Mouse (Mus musculus) forebrain, embryonic 13.5 days (tissue): ENCODE data around the gene Tspo. TPM values are rescaled to one million over a fixed set of nuclear protein-coding genes. Genes with fewer than 3 reads are reported as not detected.

Experiments
- ATAC-seq: fragments of 200-750 bp; cut with Nextera tagmentation; 2 replicates; pipeline ENCODE4 v1.8.0; 2017
- H3K27ac ChIP-seq: fragments of 300-500 bp; sonication (generic); 2 replicates; pipeline ENCODE4 v1.5.1; 2015; ENCODE audit warnings: inconsistent platforms, mild to moderate bottlenecking, moderate library complexity
- H3K27me3 ChIP-seq: fragments of 300-500 bp; sonication (generic); 2 replicates; pipeline ENCODE4 v1.6.1; 2015; ENCODE audit warnings: mild to moderate bottlenecking, inconsistent platforms
- H3K36me3 ChIP-seq: fragments of 300-500 bp; sonication (generic); 2 replicates; pipeline ENCODE4 v1.6.1; 2015; ENCODE audit warnings: mild to moderate bottlenecking, inconsistent platforms; ENCODE audit not compliant: poor library complexity, severe bottlenecking
- H3K4me1 ChIP-seq: fragments of 300-500 bp; sonication (generic); 2 replicates; pipeline ENCODE4 v1.6.1; 2015; ENCODE audit warnings: inconsistent platforms
- H3K4me2 ChIP-seq: fragments of 300-500 bp; sonication (generic); 2 replicates; pipeline ENCODE4 v1.6.1; 2015; ENCODE audit warnings: inconsistent platforms, mild to moderate bottlenecking, moderate library complexity
- H3K4me3 ChIP-seq: fragments of 300-500 bp; sonication (generic); 2 replicates; pipeline ENCODE4 v1.5.1; 2015; ENCODE audit warnings: mild to moderate bottlenecking, inconsistent platforms
- H3K9ac ChIP-seq: fragments of 300-500 bp; sonication (generic); 2 replicates; pipeline ENCODE4 v1.6.1; 2015; ENCODE audit warnings: mild to moderate bottlenecking, inconsistent platforms
- H3K9me3 ChIP-seq: fragments of 300-500 bp; sonication (generic); replicated peaks from 2 replicates; pipeline ENCODE4 v1.6.1; 2016; ENCODE audit warnings: inconsistent platforms
- WGBS: fragments of 180-500 bp; shearing (Covaris S2); methylation state at CpG from one replicate; pipeline ENCODE4 v1.1.7; 2015; 5-methylcytosine and 5-hydroxymethylcytosine counted together
- microRNA-seq: library from miRNA; unstranded; fragments of <30 nt; microRNA quantifications from one replicate; pipeline ENCODE4, GENCODE M21; 2016
- polyA plus RNA-seq: library from polyadenylated mRNA; unstranded; fragments of >200 nt; fragmentation: Nextera tagmentation; extraction: Ambion mirVana; gene quantifications from 2 replicates; pipeline ENCODE4 v1.2.1, GENCODE M21; 2015

Gene Tspo
- polyA plus RNA-seq, 1 experiment from 2014 or later, result 12.2 TPM

DNA sequence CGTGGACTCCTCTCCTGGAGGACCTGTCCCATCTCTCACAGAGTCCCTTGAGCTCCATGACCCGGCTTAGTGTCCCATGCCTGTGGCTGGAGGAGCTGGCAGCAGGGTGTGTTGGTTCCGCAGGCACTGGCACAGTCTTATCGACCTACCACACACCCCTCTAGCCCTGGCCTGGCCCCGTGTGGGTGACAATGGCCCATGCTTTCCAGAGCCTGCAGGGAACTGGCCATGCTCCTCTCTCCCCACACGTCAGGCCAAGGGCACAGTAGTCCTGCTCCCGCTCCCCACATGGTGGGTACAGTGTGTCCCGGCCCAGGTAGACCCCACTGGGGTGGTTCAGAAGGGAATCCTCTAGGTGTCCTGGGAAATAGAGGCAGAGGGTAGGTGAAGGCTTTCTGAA lies 43.3 kb downstream of the Tspo start:
- no peak for ATAC-seq
- Histone ChIP-seq H3K27ac (no peak overlapping the region), H3K4me1 (no peaks in the 10 kb centered on the region), H3K27me3 (no peaks in the 10 kb centered on the region), H3K36me3 (peaks cover 6% of the 10 kb centered on the region; the same call in 1 of the 2 replicates), H3K4me3 (no peak overlapping the region), H3K9me3 (no peaks in the 10 kb centered on the region), H3K4me2 (no peak overlapping the region), H3K9ac (no peak overlapping the region)
- 88% methylated on average over 8 of the region's 8 CpGs for WGBS

DNA sequence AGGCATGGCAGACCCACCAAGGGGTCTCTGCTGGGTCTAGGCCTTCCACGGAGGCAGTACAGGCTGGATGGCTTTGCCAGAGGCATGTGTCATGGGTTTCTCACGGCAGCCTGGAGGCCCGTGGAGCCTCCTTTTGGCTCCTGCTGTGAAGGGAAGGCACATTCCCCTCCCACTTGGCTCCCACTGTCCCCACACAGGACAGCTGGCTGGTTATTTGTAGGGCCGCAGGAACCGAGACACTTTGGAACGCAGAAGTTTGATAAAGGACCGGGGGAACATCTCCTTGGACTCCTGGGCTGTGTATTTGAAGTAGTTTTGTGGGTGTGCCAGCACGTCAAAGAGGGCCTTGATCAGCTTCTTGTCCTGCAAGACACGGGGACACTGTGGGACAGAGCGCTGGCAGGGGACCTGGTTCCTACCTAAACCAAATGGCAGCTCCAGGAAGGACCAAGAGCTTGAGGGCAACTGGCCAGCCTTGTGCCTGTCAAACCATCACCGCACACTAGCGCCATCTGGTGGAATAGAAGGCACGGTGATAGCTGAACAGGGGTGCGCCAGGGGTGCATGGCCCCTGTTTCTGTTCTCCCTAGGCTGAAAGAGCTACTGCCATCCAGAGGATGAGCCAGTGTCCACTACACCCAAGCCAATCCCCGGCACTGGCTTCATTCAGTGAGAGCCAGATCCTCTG lies 43.9 kb downstream of the Tspo start:
- Histone ChIP-seq H3K4me2 (no peak overlapping the region), H3K36me3 (peaks cover 11% of the 10 kb centered on the region; the same call in 1 of the 2 replicates), H3K27ac (no peak overlapping the region; the same call in 1 of the 2 replicates), H3K9ac (no peak overlapping the region), H3K27me3 (no peaks in the 10 kb centered on the region), H3K4me1 (no peaks in the 10 kb centered on the region), H3K4me3 (no peak overlapping the region), H3K9me3 (no peaks in the 10 kb centered on the region)
- no peak for ATAC-seq
- 56% methylated on average over 15 of the region's 15 CpGs for WGBS

- no peak overlapping the region for H3K4me2 ChIP-seq
- H3K9me3 ChIP-seq, result no peaks in the 10 kb centered on the region
- H3K27ac ChIP-seq, result no peak overlapping the region
- no peak overlapping the region for H3K9ac ChIP-seq
- H3K36me3 ChIP-seq, result peaks cover 48% of the 10 kb centered on the region
- no peak overlapping the region for H3K4me3 ChIP-seq
- WGBS, result 93% methylated on average over 3 of the region's 3 CpGs
- no peaks in the 10 kb centered on the region for H3K27me3 ChIP-seq
- no peaks in the 10 kb centered on the region for H3K4me1 ChIP-seq
- no peak for ATAC-seq
Measured at GRCm38 (mm10) chr15:83615245-83615644, 51.9 kb downstream of the Tspo start.

Small RNA genes lying within 50 kb of the gene (microRNA-seq; reads per million reads assigned to microRNA genes)
- gene Gm24575, result not detected

Other genes with a start within 250 kb of the Tspo start
- 33.6 and 37.3 TPM in 2 replicates for gene Arfgap3, start 213.3 kb upstream of the Tspo start, polyA plus RNA-seq
- gene Pacsin2, start 99.0 kb upstream of the Tspo start, polyA plus RNA-seq, result 26.0 TPM in 2 replicates
- gene Ttll1, start 52.7 kb upstream of the Tspo start, polyA plus RNA-seq, result 69.8 and 79.8 TPM in 2 replicates
- 1.5 and 1.6 TPM in 2 replicates for gene Bik, start 36.7 kb upstream of the Tspo start, polyA plus RNA-seq
- gene Mcat, start 195 bp downstream of the Tspo start, polyA plus RNA-seq, result 32.4 and 38.9 TPM in 2 replicates
- 40.7 and 46.2 TPM in 2 replicates for gene Ttll12, start 31.6 kb downstream of the Tspo start, polyA plus RNA-seq
- 10.7 and 13.0 TPM in 2 replicates for gene Scube1, start 161.4 kb downstream of the Tspo start, polyA plus RNA-seq
- gene Mpped1, start 215.9 kb downstream of the Tspo start, polyA plus RNA-seq, result 84.8 and 104 TPM in 2 replicates